Mouse (Mus musculus): ENCODE data around the gene Gch1. TPM values are rescaled to one million over a fixed set of nuclear protein-coding genes. Genes with fewer than 3 reads are reported as not detected.

Gch1 gene
- total and polyA plus RNA-seq, 3 experiments: 4.4 to 6.6 TPM; not detected in 1

- TF ChIP-seq MAX (IDR thresholded peaks at IDR 0.05; ENCODE audit: low read length) (no peak), TBP (IDR thresholded peaks at IDR 0.05; ENCODE audit: low read depth, low read length) (no peak), ZMIZ1 (IDR thresholded peaks at IDR 0.05; ENCODE audit: low read depth, low read length) (no peak), NELFE (IDR thresholded peaks at IDR 0.05; ENCODE audit: low read depth, low read length) (no peak), USF1 (IDR thresholded peaks at IDR 0.05; ENCODE audit: low read depth, low read length) (no peak), MXI1 (IDR thresholded peaks at IDR 0.05; ENCODE audit: low read depth, low read length) (no peak), KAT2A (conservative IDR thresholded peaks at IDR 0.05; ENCODE audit: low read depth, low read length) (no peak), USF2 (IDR thresholded peaks at IDR 0.05; ENCODE audit: borderline replicate concordance in 1 of 2, insufficient read depth in 1 of 2, low read depth in 1 of 2, low read length in 2 of 2) (no peak), ZNF384 (IDR thresholded peaks at IDR 0.05; ENCODE audit: low read depth, low read length) (peak; percentile 55), POLR2AphosphoS2 (IDR thresholded peaks at IDR 0.05; ENCODE audit: low read length) (no peak), CHD2 (IDR thresholded peaks at IDR 0.05; ENCODE audit: low read length) (no peak), HCFC1 (IDR thresholded peaks at IDR 0.05; ENCODE audit: low read depth, low read length) (no peak), UBTF (IDR thresholded peaks at IDR 0.05; ENCODE audit: borderline replicate concordance, insufficient read depth, low read depth, low read length) (no peak), ELF1 (IDR thresholded peaks at IDR 0.05; ENCODE audit: low read depth, low read length) (no peak), POLR2A (IDR thresholded peaks at IDR 0.05; ENCODE audit: control insufficient read depth in 1 of 2, insufficient read depth in 1 of 2, low read depth in 1 of 2, low read length in 2 of 2, poor library complexity in 1 of 2) (no peak), CTCF (IDR thresholded peaks at IDR 0.05 in 2 of 3, conservative IDR thresholded peaks at IDR 0.05 in 1 of 3; ENCODE audit: control insufficient read depth in 1 of 3, insufficient read depth in 1 of 3, low read depth in 2 of 3, low read length in 3 of 3, poor library complexity in 1 of 3, severe bottlenecking in 1 of 3) (no peak), JUND (IDR thresholded peaks at IDR 0.05; ENCODE audit: low read depth, low read length) (no peak), MAFK (IDR thresholded peaks at IDR 0.05; ENCODE audit: borderline replicate concordance, low read depth, low read length) (no peak), ZC3H11A (IDR thresholded peaks at IDR 0.05; ENCODE audit: low read depth, low read length) (no peak), MYC (IDR thresholded peaks at IDR 0.05; ENCODE audit: low read depth, low read length) (no peak)
These were observed 34.9 kb downstream of the Gch1 start (continued) for GRCm38 (mm10) chr14:47154303-47154702.

- Histone ChIP-seq H3K4me3 (ENCODE audit: control insufficient read depth in 1 of 2, insufficient read depth in 1 of 2, low read depth in 2 of 2, low read length in 2 of 2) (no peak overlapping the region), H3K4me1 (ENCODE audit: control insufficient read depth in 1 of 2, insufficient read depth in 2 of 2, low read length in 2 of 2) (peaks cover 0 to 5% of the 10 kb centered on the region in 2 experiments; a peak in 2 of 4 replicates), H3K27ac (ENCODE audit: control insufficient read depth, low read depth, low read length) (no peak overlapping the region), H3K9ac (ENCODE audit: control insufficient read depth, low read depth, low read length, poor library complexity, severe bottlenecking) (no peak overlapping the region), H3K9me3 (replicated peaks; ENCODE audit: insufficient read depth, low read length) (no peaks in the 10 kb centered on the region), H3K27me3 (ENCODE audit: control insufficient read depth in 1 of 2, insufficient read depth in 2 of 2, low read length in 2 of 2) (no peaks in the 10 kb centered on the region), H3K36me3 (ENCODE audit: control insufficient read depth in 1 of 2, insufficient read depth in 2 of 2, low read length in 2 of 2) (peaks cover 0 to 2% of the 10 kb centered on the region in 2 experiments; a peak in 1 of 4 replicates), H3K79me2 (ENCODE audit: control insufficient read depth, insufficient read depth, low read length, poor library complexity) (no peaks in the 10 kb centered on the region)
- DNase-seq (ENCODE audit: low read depth, low spot score): no peak
- no peak for TF ChIP-seq NELFE (IDR thresholded peaks at IDR 0.05; ENCODE audit: low read depth, low read length)
- no peak for TF ChIP-seq NRF1 (IDR thresholded peaks at IDR 0.05; ENCODE audit: insufficient read depth, low read depth, low read length, poor library complexity, severe bottlenecking)
- TF ChIP-seq ZC3H11A (IDR thresholded peaks at IDR 0.05; ENCODE audit: low read depth, low read length): no peak
- no peak for TF ChIP-seq MAZ (IDR thresholded peaks at IDR 0.05; ENCODE audit: low read depth, low read length)
- TF ChIP-seq MAFK (IDR thresholded peaks at IDR 0.05; ENCODE audit: borderline replicate concordance, low read depth, low read length): no peak
- TF ChIP-seq RCOR1 (IDR thresholded peaks at IDR 0.05; ENCODE audit: low read depth, low read length): no peak
- TF ChIP-seq RAD21 (IDR thresholded peaks at IDR 0.05; ENCODE audit: low read depth, low read length): no peak
- no peak for TF ChIP-seq HCFC1 (IDR thresholded peaks at IDR 0.05; ENCODE audit: low read depth, low read length)
- TF ChIP-seq GABPA (IDR thresholded peaks at IDR 0.05; ENCODE audit: low read depth, low read length): no peak
- TF ChIP-seq GATA1 (IDR thresholded peaks at IDR 0.05; ENCODE audit: low read depth, low read length): no peak
- TF ChIP-seq ZMIZ1 (IDR thresholded peaks at IDR 0.05; ENCODE audit: low read depth, low read length): no peak
- no peak for TF ChIP-seq USF2 (IDR thresholded peaks at IDR 0.05; ENCODE audit: borderline replicate concordance in 1 of 2, insufficient read depth in 1 of 2, low read depth in 1 of 2, low read length in 2 of 2)
- TF ChIP-seq ZNF384 (IDR thresholded peaks at IDR 0.05; ENCODE audit: low read depth, low read length): no peak
- TF ChIP-seq EP300 (IDR thresholded peaks at IDR 0.05; ENCODE audit: low read depth in 1 of 2, low read length in 2 of 2): no peak
- TF ChIP-seq JUND (IDR thresholded peaks at IDR 0.05; ENCODE audit: low read depth, low read length): no peak
These were observed 37.9 kb downstream of the Gch1 start for GRCm38 (mm10) chr14:47151306-47151705.

Data from MEL (cell line).